Mouse (Mus musculus) liver, embryonic 12.5 days (tissue): ENCODE data around the gene Ror1. TPM values are rescaled to one million over a fixed set of nuclear protein-coding genes. Genes with fewer than 3 reads are reported as not detected.

Experiments
- ATAC-seq: fragments of 200-750 bp; cut with Nextera tagmentation; 2 replicates; pipeline ENCODE4 v1.8.0; 2017; ENCODE audit warnings: moderate number of reproducible peaks, mild to moderate bottlenecking, moderate library complexity
- H3K27ac ChIP-seq: fragments of 300-500 bp; sonication (generic); 2 replicates; pipeline ENCODE4 v1.5.1; 2016; ENCODE audit warnings: mild to moderate bottlenecking
- H3K27me3 ChIP-seq: fragments of 300-500 bp; sonication (generic); replicated peaks from 2 replicates; pipeline ENCODE4 v1.6.1; 2016; ENCODE audit warnings: mild to moderate bottlenecking, moderate library complexity
- H3K36me3 ChIP-seq: fragments of 300-500 bp; sonication (generic); 2 replicates; pipeline ENCODE4 v1.6.1; 2016; ENCODE audit warnings: mild to moderate bottlenecking, moderate library complexity
- H3K4me1 ChIP-seq: fragments of 300-500 bp; sonication (generic); 2 replicates; pipeline ENCODE4 v1.6.1; 2016
- H3K4me2 ChIP-seq: fragments of 300-500 bp; sonication (generic); 2 replicates; pipeline ENCODE4 v1.6.1; 2016; ENCODE audit warnings: mild to moderate bottlenecking, moderate library complexity
- H3K4me3 ChIP-seq: fragments of 300-500 bp; sonication (generic); 2 replicates; pipeline ENCODE4 v1.5.1; 2016; ENCODE audit warnings: mild to moderate bottlenecking, moderate library complexity
- H3K9ac ChIP-seq: fragments of 300-500 bp; sonication (generic); 2 replicates; pipeline ENCODE4 v1.6.1; 2016; ENCODE audit warnings: mild to moderate bottlenecking, moderate library complexity
- H3K9me3 ChIP-seq: fragments of 300-500 bp; sonication (generic); replicated peaks from 2 replicates; pipeline ENCODE4 v1.6.1; 2016; ENCODE audit warnings: mild to moderate bottlenecking, moderate library complexity
- WGBS: fragments of 180-500 bp; shearing (Covaris S2); methylation state at CpG from one replicate; pipeline ENCODE4 v1.1.7; 2016; ENCODE audit not compliant: insufficient replicate concordance; 5-methylcytosine and 5-hydroxymethylcytosine counted together
- polyA plus RNA-seq: library from polyadenylated mRNA; unstranded; fragments of >200 nt; fragmentation: Nextera tagmentation; extraction: Ambion mirVana; gene quantifications from 2 replicates; pipeline ENCODE4 v1.2.1, GENCODE M21; 2016

The Ror1 gene
- polyA plus RNA-seq = 1.4 TPM in 2 replicates

GRCm38 (mm10) chr4:100095685-100096595, at the start of gene Ror1:
TSS of gene Ror1 (plus strand) at chr4:100095791.
- peaks cover 59% of the 10 kb centered on the region for H3K27me3 ChIP-seq
- H3K4me1 ChIP-seq = no peaks in the 10 kb centered on the region
- no peaks in the 10 kb centered on the region for H3K9me3 ChIP-seq
- peak within 1 kb of the TSS; percentile 52 for H3K9ac ChIP-seq
- peak within 1 kb of the TSS; percentile 73 for H3K4me2 ChIP-seq
- WGBS = under 1% methylated on average over 76 of the region's 76 CpGs
- peak; percentile 65 for ATAC-seq
- H3K4me3 ChIP-seq = peak within 1 kb of the TSS; percentile 58
- H3K27ac ChIP-seq = peak within 1 kb of the TSS; percentile 27; the same call in 1 of the 2 replicates
- H3K36me3 ChIP-seq = no peaks in the 10 kb centered on the region

GRCm38 (mm10) chr4:100047066-100047465, 48.5 kb upstream of the Ror1 start:
- Histone ChIP-seq H3K4me2 (no peak overlapping the region), H3K4me3 (no peak overlapping the region), H3K36me3 (no peaks in the 10 kb centered on the region), H3K4me1 (no peaks in the 10 kb centered on the region), H3K9ac (no peak overlapping the region), H3K27me3 (no peaks in the 10 kb centered on the region), H3K27ac (no peak overlapping the region), H3K9me3 (no peaks in the 10 kb centered on the region)
- ATAC-seq = no peak
- 52% methylated on average over 6 of the region's 6 CpGs for WGBS

- no peak for ATAC-seq
- WGBS = 53% methylated on average over 7 of the region's 7 CpGs
- H3K27ac ChIP-seq = no peak overlapping the region
Measured at GRCm38 (mm10) chr4:100048351-100048950, 47.1 kb upstream of the Ror1 start.

GRCm38 (mm10) chr4:100051767-100052166, 43.8 kb upstream of the Ror1 start:
- no peak overlapping the region for H3K4me2 ChIP-seq
- no peaks in the 10 kb centered on the region for H3K4me1 ChIP-seq
- no peaks in the 10 kb centered on the region for H3K36me3 ChIP-seq
- no peak overlapping the region for H3K27ac ChIP-seq
- no peak for ATAC-seq
- no peaks in the 10 kb centered on the region for H3K27me3 ChIP-seq
- H3K9me3 ChIP-seq = no peaks in the 10 kb centered on the region
- H3K9ac ChIP-seq = no peak overlapping the region
- H3K4me3 ChIP-seq = no peak overlapping the region

More at GRCm38 (mm10) chr4:100048351-100048950, 47.1 kb upstream of the Ror1 start:
- Histone ChIP-seq H3K36me3 (no peaks in the 10 kb centered on the region), H3K9ac (no peak overlapping the region), H3K4me3 (no peak overlapping the region), H3K9me3 (no peaks in the 10 kb centered on the region), H3K4me1 (no peaks in the 10 kb centered on the region), H3K4me2 (no peak overlapping the region), H3K27me3 (no peaks in the 10 kb centered on the region)

DNA sequence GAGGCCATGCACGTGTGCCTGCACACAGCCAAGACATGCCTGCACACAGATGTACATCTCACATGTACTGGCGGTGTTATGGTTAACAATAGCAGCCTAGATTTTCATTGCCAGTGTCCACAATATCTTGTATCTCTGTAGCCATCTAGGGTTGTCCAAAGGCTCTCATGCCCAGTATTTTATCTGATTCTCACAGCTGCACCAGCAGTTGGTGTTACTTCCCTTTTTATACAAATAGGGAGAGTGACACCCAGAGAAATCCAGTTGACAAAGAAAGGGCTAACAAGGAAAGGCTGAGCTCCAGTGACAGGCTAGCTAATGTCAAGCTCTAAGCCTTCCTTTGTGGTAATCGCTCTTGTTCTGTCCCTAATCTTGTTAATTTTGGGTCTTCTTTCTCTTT, 43.3 kb upstream of the Ror1 start:
- Histone ChIP-seq H3K27ac (no peak overlapping the region), H3K9me3 (no peaks in the 10 kb centered on the region), H3K36me3 (no peaks in the 10 kb centered on the region), H3K4me2 (no peak overlapping the region), H3K4me1 (no peaks in the 10 kb centered on the region), H3K27me3 (no peaks in the 10 kb centered on the region), H3K9ac (no peak overlapping the region), H3K4me3 (no peak overlapping the region)
- WGBS = 7% methylated on average over 3 of the region's 3 CpGs
- ATAC-seq = no peak

DNA sequence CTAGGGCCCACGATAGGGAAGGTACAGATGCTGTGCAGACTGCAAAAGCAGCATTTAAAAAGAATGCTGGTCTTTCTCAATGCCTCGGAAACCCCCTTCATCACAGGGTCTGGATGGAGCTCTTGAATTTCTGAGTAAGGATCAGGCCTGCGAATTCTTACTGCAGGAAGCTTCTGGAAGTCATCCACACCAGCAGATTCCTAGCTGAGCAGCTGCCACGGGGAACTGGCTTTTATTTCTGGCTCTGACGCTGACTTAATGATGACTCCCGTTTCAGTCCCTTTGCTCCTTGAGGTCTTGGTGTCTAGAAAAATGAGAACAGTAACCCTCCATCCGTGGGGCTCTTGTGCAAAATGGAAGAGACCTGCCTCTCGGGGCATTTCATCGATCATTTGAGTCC, 39.5 kb upstream of the Ror1 start:
- Histone ChIP-seq H3K36me3 (no peaks in the 10 kb centered on the region), H3K27ac (no peak overlapping the region), H3K4me3 (no peak overlapping the region), H3K27me3 (no peaks in the 10 kb centered on the region), H3K4me2 (no peak overlapping the region), H3K9me3 (no peaks in the 10 kb centered on the region), H3K4me1 (no peaks in the 10 kb centered on the region), H3K9ac (no peak overlapping the region)
- 64% methylated on average over 9 of the region's 9 CpGs for whole genome bisulfite sequencing
- ATAC-seq = no peak

- no peaks in the 10 kb centered on the region for H3K9me3 ChIP-seq
- no peaks in the 10 kb centered on the region for H3K27me3 ChIP-seq
- no peak overlapping the region for H3K4me3 ChIP-seq
- ATAC-seq = no peak
- H3K4me1 ChIP-seq = no peaks in the 10 kb centered on the region
- WGBS = 68% methylated on average over 4 of the region's 4 CpGs
- H3K4me2 ChIP-seq = no peak overlapping the region
- H3K36me3 ChIP-seq = no peaks in the 10 kb centered on the region
- no peak overlapping the region for H3K9ac ChIP-seq
- no peak overlapping the region for H3K27ac ChIP-seq
Measured at GRCm38 (mm10) chr4:100056446-100056845, 39.1 kb upstream of the Ror1 start.

GRCm38 (mm10) chr4:100057381-100057780, 38.2 kb upstream of the Ror1 start:
- 64% methylated on average over 13 of the region's 13 CpGs for WGBS
- H3K27ac ChIP-seq = no peak overlapping the region
- no peaks in the 10 kb centered on the region for H3K27me3 ChIP-seq
- no peaks in the 10 kb centered on the region for H3K9me3 ChIP-seq
- H3K4me1 ChIP-seq = no peaks in the 10 kb centered on the region
- ATAC-seq = no peak
- H3K9ac ChIP-seq = no peak overlapping the region
- no peaks in the 10 kb centered on the region for H3K36me3 ChIP-seq
- H3K4me2 ChIP-seq = no peak overlapping the region
- no peak overlapping the region for H3K4me3 ChIP-seq

DNA sequence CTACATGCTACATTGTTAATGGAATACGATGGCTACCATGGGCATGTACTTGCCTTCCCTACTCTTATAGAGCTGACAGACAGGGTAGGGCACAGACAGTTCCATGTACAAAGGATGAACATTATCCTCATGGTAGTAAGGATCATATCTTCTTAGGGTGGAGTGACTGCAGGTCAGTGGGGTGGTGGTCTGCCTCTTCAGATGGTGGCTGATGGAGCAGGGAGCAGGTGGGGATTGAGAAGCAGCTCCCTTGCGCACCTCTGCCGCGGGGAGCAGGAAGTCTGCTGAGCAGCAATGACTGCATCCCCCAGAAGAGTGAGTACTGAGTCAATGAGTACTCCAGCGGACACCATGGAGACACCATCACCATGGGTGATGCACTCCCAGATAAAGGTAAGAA, 37.0 kb upstream of the Ror1 start:
- no peak overlapping the region for H3K9ac ChIP-seq
- no peak overlapping the region for H3K4me3 ChIP-seq
- ATAC-seq = no peak
- H3K36me3 ChIP-seq = no peaks in the 10 kb centered on the region
- H3K4me1 ChIP-seq = no peaks in the 10 kb centered on the region
- H3K9me3 ChIP-seq = no peaks in the 10 kb centered on the region
- WGBS = 71% methylated on average over 5 of the region's 5 CpGs
- H3K4me2 ChIP-seq = no peak overlapping the region
- no peaks in the 10 kb centered on the region for H3K27me3 ChIP-seq
- H3K27ac ChIP-seq = no peak overlapping the region

GRCm38 (mm10) chr4:100059811-100060210, 35.8 kb upstream of the Ror1 start:
- Histone ChIP-seq H3K27ac (no peak overlapping the region), H3K36me3 (no peaks in the 10 kb centered on the region), H3K9ac (no peak overlapping the region), H3K4me3 (no peak overlapping the region), H3K27me3 (no peaks in the 10 kb centered on the region), H3K4me1 (no peaks in the 10 kb centered on the region), H3K4me2 (no peak overlapping the region), H3K9me3 (no peaks in the 10 kb centered on the region)
- WGBS = 55% methylated on average over 3 of the region's 3 CpGs
- no peak for ATAC-seq

- H3K4me1 ChIP-seq = no peaks in the 10 kb centered on the region
Measured at GRCm38 (mm10) chr4:100061396-100062066, 34.1 kb upstream of the Ror1 start.

GRCm38 (mm10) chr4:100065686-100066085, 29.9 kb upstream of the Ror1 start:
- H3K9ac ChIP-seq = no peak overlapping the region
- no peak overlapping the region for H3K4me2 ChIP-seq
- no peak for ATAC-seq
- H3K4me1 ChIP-seq = no peaks in the 10 kb centered on the region
- H3K27me3 ChIP-seq = no peaks in the 10 kb centered on the region
- no peaks in the 10 kb centered on the region for H3K36me3 ChIP-seq
- H3K27ac ChIP-seq = no peak overlapping the region
- 63% methylated on average over 2 of the region's 2 CpGs for WGBS
- no peak overlapping the region for H3K4me3 ChIP-seq
- H3K9me3 ChIP-seq = no peaks in the 10 kb centered on the region

More at GRCm38 (mm10) chr4:100061396-100062066, 34.1 kb upstream of the Ror1 start:
- Histone ChIP-seq H3K9me3 (no peaks in the 10 kb centered on the region), H3K36me3 (no peaks in the 10 kb centered on the region), H3K9ac (no peak overlapping the region), H3K4me2 (no peak overlapping the region), H3K4me3 (no peak overlapping the region), H3K27ac (no peak overlapping the region), H3K27me3 (no peaks in the 10 kb centered on the region)
- no peak for ATAC-seq
- 71% methylated on average over 19 of the region's 19 CpGs for WGBS
